Mouse (Mus musculus) testis, postnatal 10 days (tissue): ENCODE measurements around the gene Susd5.
"Not testable (repeated sequence)": the region's sequence is repeated elsewhere in the genome, so short reads cannot be mapped to it uniquely, and the experiment has no call there.

Experiments
- DNase-seq: peaks from one replicate; pipeline ENCODE4 v3.0.0; 2021; ENCODE audit warnings: low spot score

Susd5 gene

GRCm38 (mm10) chr9:114069372-114069771 is 12.4 kb downstream of the Susd5 start:
- DNase-seq, result no peak

GRCm38 (mm10) chr9:114073681-114074080 is 16.7 kb downstream of the Susd5 start:
- no peak for DNase-seq

- no peak for DNase-seq
Measured at GRCm38 (mm10) chr9:114086422-114086821, 29.5 kb downstream of the Susd5 start.

GRCm38 (mm10) chr9:114087106-114087815 is 30.3 kb downstream of the Susd5 start:
- DNase-seq, result no peak

- DNase-seq, result not testable (repeated sequence)
Measured at GRCm38 (mm10) chr9:114088885-114089284, 31.9 kb downstream of the Susd5 start.

GRCm38 (mm10) chr9:114092188-114092587 is 35.2 kb downstream of the Susd5 start:
- DNase-seq, result not testable (repeated sequence)

- DNase-seq, result no peak
Measured at GRCm38 (mm10) chr9:114094854-114095253, 37.9 kb downstream of the Susd5 start.

- no peak for DNase-seq
Measured at GRCm38 (mm10) chr9:114098716-114099302, 41.9 kb downstream of the Susd5 start.

- no peak for DNase-seq
Measured at GRCm38 (mm10) chr9:114110268-114110667, 53.3 kb downstream of the Susd5 start.

GRCm38 (mm10) chr9:114111161-114111560 is 54.2 kb downstream of the Susd5 start:
- no peak for DNase-seq

GRCm38 (mm10) chr9:114112226-114112625 is 55.3 kb downstream of the Susd5 start:
- DNase-seq, result no peak

GRCm38 (mm10) chr9:114113911-114114623 is 57.1 kb downstream of the Susd5 start:
- peak; percentile 51 for DNase-seq

GRCm38 (mm10) chr9:114116672-114117071 is 59.7 kb downstream of the Susd5 start:
- peak; percentile 79 for DNase-seq

GRCm38 (mm10) chr9:114122862-114123261 is 65.9 kb downstream of the Susd5 start:
- not testable (repeated sequence) for DNase-seq

GRCm38 (mm10) chr9:114129273-114129835 is 72.4 kb downstream of the Susd5 start:
- not testable (repeated sequence) for DNase-seq
